Mouse (Mus musculus) forebrain, embryonic 15.5 days (tissue): ENCODE measurements around the gene Rps17. TPM values are rescaled to one million over a fixed set of nuclear protein-coding genes. Genes with fewer than 3 reads are reported as not detected.

Source experiments
- ATAC-seq: fragments of 200-750 bp; cut with Nextera tagmentation; replicated peaks from 2 replicates; pipeline ENCODE4 v1.8.0; 2017; ENCODE audit warnings: mild to moderate bottlenecking, moderate TSS enrichment, moderate library complexity
- H3K27ac ChIP-seq: fragments of 300-500 bp; sonication (generic); replicated peaks from 2 replicates; pipeline ENCODE4 v1.5.1; 2015; ENCODE audit warnings: mild to moderate bottlenecking, inconsistent platforms
- H3K27me3 ChIP-seq: fragments of 300-500 bp; sonication (generic); 2 replicates; pipeline ENCODE4 v1.6.1; 2015; ENCODE audit warnings: inconsistent platforms
- H3K36me3 ChIP-seq: fragments of 300-500 bp; sonication (generic); 2 replicates; pipeline ENCODE4 v1.6.1; 2015; ENCODE audit warnings: mild to moderate bottlenecking, inconsistent platforms
- H3K4me1 ChIP-seq: fragments of 300-500 bp; sonication (generic); 2 replicates; pipeline ENCODE4 v1.6.1; 2015; ENCODE audit warnings: inconsistent platforms
- H3K4me2 ChIP-seq: fragments of 300-500 bp; sonication (generic); replicated peaks from 2 replicates; pipeline ENCODE4 v1.6.1; 2015; ENCODE audit warnings: mild to moderate bottlenecking, inconsistent platforms
- H3K4me3 ChIP-seq: fragments of 300-500 bp; sonication (generic); 2 replicates; pipeline ENCODE4 v1.5.1; 2015; ENCODE audit warnings: mild to moderate bottlenecking, inconsistent platforms
- H3K9ac ChIP-seq: fragments of 300-500 bp; sonication (generic); replicated peaks from 2 replicates; pipeline ENCODE4 v1.6.1; 2015; ENCODE audit warnings: mild to moderate bottlenecking, inconsistent platforms
- H3K9me3 ChIP-seq: fragments of 300-500 bp; sonication (generic); 2 replicates; pipeline ENCODE4 v1.6.1; 2016; ENCODE audit warnings: inconsistent platforms
- WGBS: fragments of 180-500 bp; shearing (Covaris S2); methylation state at CpG from one replicate; pipeline ENCODE4 v1.1.7; 2015; ENCODE audit warnings: mixed read lengths; 5-methylcytosine and 5-hydroxymethylcytosine counted together
- polyA plus RNA-seq: library from polyadenylated mRNA; unstranded; fragments of >200 nt; fragmentation: Nextera tagmentation; extraction: Ambion mirVana; gene quantifications from 2 replicates; pipeline ENCODE4 v1.2.1, GENCODE M21; 2015

The Rps17 gene
- polyA plus RNA-seq, 1 experiment from 2014 or later = 804 TPM

GRCm38 (mm10) chr7:81295169-81295568 lies 49.9 kb downstream of the Rps17 start:
- no peaks in the 10 kb centered on the region for H3K4me1 ChIP-seq
- no peaks in the 10 kb centered on the region for H3K27me3 ChIP-seq
- no peak overlapping the region for H3K4me3 ChIP-seq
- no peaks in the 10 kb centered on the region for H3K36me3 ChIP-seq
- H3K9me3 ChIP-seq = no peaks in the 10 kb centered on the region
- H3K9ac ChIP-seq = no peak overlapping the region
- 87% methylated on average over 2 of the region's 2 CpGs for WGBS
- no peak overlapping the region for H3K27ac ChIP-seq
- ATAC-seq = no peak
- H3K4me2 ChIP-seq = no peak overlapping the region

Other genes with a start within 250 kb of the Rps17 start
- gene Slc28a1, start 230.5 kb downstream of the Rps17 start, polyA plus RNA-seq = not detected in 2 replicates
- 1.6 and 2.2 TPM in 2 replicates for gene Pde8a, start 131.7 kb downstream of the Rps17 start, polyA plus RNA-seq
- 2.0 and 2.1 TPM in 2 replicates for gene Cpeb1, start 110.2 kb upstream of the Rps17 start, polyA plus RNA-seq
- 119 and 120 TPM in 2 replicates for gene Ap3b2, start 148.7 kb upstream of the Rps17 start, polyA plus RNA-seq
- not detected in 2 replicates for gene BC048679, start 153.0 kb upstream of the Rps17 start, polyA plus RNA-seq
- gene Fsd2, start 221.7 kb upstream of the Rps17 start, polyA plus RNA-seq = 0.31 and 0.34 TPM in 2 replicates
- gene Whamm, start 226.0 kb upstream of the Rps17 start, polyA plus RNA-seq = 5.7 and 7.6 TPM in 2 replicates